Mouse (Mus musculus) layer of hippocampus, adult 8-10 months (tissue): ENCODE data around the gene Rfc2. TPM values are rescaled to one million over a fixed set of nuclear protein-coding genes. Genes with fewer than 3 reads are reported as not detected.

ENCODE experiments used
- DNase-seq, 2 experiments: peaks; one replicate each; pipeline ENCODE4 v3.0.0; 2022; ENCODE audit warnings: low spot score in 2 of 2
- total RNA-seq, 4 experiments: library from RNA; stranded (reverse); gene quantifications; 2 replicates each; pipeline ENCODE4 v1.2.4; 2022

The Rfc2 gene
- total RNA-seq = 10 to 100 TPM; 50.2 to 60.7 (median 55.7) TPM

GRCm38 (mm10) chr5:134581146-134581545 lies at the start of gene Rfc2:
Gene Rfc2 (plus strand): TSS chr5:134581366.
- no peak for DNase-seq

GRCm38 (mm10) chr5:134531585-134531984 lies 49.6 kb upstream of the Rfc2 start:
- DNase-seq = peak; percentile 61 to 68

DNA sequence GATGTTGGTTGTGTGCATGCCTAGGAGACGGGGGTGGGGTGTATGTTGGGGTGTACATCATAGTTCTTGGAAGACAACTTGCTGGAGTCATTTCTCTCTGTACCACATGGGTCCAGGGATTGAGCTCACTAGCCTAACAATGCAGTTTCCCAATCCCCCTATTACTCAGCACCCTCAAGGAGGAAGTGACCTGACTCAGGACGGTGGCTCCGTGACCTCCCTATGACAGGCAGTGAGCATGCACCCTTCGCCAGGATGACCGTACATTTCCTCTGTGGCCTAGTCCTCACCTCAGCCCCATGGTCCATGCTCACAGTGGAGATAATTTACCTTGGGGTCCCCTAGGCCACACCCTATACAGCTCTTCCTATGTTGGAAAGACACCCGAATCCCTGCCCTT lies 48.7 kb upstream of the Rfc2 start:
- DNase-seq = no peak

DNA sequence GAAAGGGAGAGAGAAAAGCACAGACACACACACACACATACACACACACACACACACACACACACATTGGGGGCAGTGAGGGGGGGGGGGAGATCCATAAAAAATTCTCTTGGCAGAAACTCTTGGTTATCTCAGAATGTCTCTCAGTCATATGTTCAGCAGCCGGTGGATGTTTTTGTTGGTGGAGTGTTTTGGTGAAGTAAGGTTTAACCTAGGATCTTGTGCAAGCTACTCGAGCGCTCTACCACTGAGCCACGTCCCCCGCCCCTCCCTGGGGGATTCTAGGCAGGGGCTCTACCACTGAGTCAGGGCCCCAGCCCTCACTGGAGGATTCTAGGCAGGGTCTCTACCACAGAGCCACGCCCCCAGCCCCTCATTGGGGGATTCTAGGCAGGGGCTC lies 45.1 kb upstream of the Rfc2 start:
- DNase-seq = no peak

- no peak for DNase-seq
Observed at GRCm38 (mm10) chr5:134539891-134540290, 41.3 kb upstream of the Rfc2 start.

GRCm38 (mm10) chr5:134540881-134541280 lies 40.3 kb upstream of the Rfc2 start:
- DNase-seq = no peak

DNA sequence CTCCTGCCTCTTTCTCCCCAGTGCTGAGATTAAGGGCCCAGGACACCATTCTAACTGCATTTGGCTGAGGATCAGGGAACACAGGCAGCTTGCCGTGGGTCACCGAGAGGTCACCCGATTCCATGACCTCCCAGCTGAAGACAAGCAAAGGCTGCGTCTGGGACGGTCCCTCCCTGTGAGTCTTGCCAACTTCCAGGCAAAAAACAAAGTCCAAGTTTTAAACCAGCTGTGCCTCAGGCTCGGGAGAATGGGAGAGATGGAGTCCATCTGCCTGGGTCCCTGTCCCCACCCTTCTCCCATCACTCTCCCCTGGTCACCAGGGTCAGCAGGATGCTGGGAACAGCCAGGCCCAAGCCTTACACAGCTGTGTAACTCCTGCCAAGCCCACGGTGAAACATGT lies 39.5 kb upstream of the Rfc2 start:
- no peak for DNase-seq

- no peak for DNase-seq
Observed at GRCm38 (mm10) chr5:134544516-134545241, 36.5 kb upstream of the Rfc2 start.

GRCm38 (mm10) chr5:134545242-134545629 lies 35.9 kb upstream of the Rfc2 start:
- DNase-seq = no peak

GRCm38 (mm10) chr5:134546790-134547189 lies 34.4 kb upstream of the Rfc2 start:
- DNase-seq = no peak

GRCm38 (mm10) chr5:134548306-134548705 lies 32.9 kb upstream of the Rfc2 start:
- no peak for DNase-seq

GRCm38 (mm10) chr5:134549640-134550168 lies 31.5 kb upstream of the Rfc2 start:
- no peak for DNase-seq

GRCm38 (mm10) chr5:134550836-134551232 lies 30.3 kb upstream of the Rfc2 start:
- no peak for DNase-seq

GRCm38 (mm10) chr5:134551233-134552109 lies 29.7 kb upstream of the Rfc2 start:
- peak in 1 of 2 experiments; percentile 56 for DNase-seq

GRCm38 (mm10) chr5:134552110-134552972 lies 28.8 kb upstream of the Rfc2 start, which contains the start of gene Clip2:
Gene Clip2 (minus strand): TSS chr5:134552434.
- DNase-seq = peak; percentile 96 to 98

DNA sequence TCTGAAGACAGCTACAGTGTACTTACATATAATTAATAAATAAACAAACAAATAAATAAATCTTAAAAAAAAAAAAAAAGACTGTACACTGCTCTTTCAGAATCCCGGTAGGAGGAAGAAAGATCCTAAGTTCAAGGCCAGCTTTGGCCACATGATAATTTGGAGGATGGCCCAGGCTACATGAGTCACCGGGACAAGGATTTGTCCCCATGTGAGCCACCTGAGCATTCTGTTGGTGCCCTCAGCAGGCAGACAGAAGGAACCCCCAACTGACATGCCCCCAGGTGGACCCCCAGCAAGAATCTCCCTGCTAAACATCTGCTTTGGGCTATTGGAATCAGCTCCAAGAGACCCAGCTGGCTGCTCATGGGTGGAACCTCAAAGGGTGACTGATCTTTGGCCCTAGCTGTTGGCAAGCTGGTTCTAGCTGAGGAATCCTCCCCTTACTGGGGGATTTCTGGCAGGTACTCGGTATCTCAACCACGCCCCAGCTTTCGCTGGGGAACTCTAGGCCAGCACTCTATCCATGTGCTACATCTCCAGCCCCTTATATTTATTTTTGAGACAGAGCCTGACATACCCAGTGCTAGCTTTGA lies 27.1 kb upstream of the Rfc2 start:
- no peak for DNase-seq

DNA sequence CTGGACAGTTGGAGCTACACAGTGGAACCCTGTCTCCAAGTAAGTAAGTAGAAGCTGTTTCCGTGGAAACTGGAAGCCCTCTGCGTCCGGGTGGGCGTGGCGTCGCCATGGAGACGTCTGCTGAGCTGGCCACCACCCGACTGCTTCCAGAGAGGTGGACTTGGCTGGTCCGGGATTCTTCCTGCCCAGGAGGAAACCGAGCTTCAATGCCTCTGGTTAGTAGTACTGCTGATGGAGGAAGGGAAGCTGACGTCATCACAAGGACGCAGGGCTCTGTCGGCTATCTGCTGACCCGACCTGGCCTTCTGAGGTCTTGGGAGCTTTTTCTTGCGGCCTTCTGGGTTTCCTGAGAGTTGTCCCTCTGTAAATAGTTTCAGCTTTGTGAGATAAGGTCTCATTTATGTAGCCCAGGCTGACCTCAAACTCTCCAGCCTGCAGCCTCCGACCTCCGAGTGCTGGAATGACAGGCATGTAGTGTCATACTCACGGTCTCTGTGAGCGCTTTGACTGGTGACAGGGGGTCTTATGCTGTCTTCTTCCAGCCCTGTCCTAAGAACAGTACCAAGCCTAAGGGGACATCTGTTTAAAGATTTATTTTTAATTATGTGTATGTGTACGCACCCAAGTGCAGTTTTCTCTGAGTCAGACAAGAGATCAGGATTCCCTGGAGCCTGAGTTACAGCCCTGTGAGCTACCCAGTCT lies 25.6 kb upstream of the Rfc2 start:
- DNase-seq = peak; percentile 74 to 78

- no peak for DNase-seq
Observed at GRCm38 (mm10) chr5:134560071-134560449, 21.1 kb upstream of the Rfc2 start, which contains the start of gene Syna. Gene Syna (minus strand): TSS chr5:134560171.

- DNase-seq = no peak
Observed at GRCm38 (mm10) chr5:134560450-134561171, 20.6 kb upstream of the Rfc2 start.
